Mouse (Mus musculus): ENCODE data around the gene Mmp24. TPM values are rescaled to one million over a fixed set of nuclear protein-coding genes. Genes with fewer than 3 reads are reported as not detected.

Gene Mmp24
- polyA plus RNA-seq, 1 experiment from 2014 or later = 20.0 TPM

- Histone ChIP-seq H3K36me3 (ENCODE audit: control insufficient read depth, insufficient read depth, low read length) (no peaks in the 10 kb centered on the region), H3K27me3 (ENCODE audit: control insufficient read depth, insufficient read depth, low read length) (no peaks in the 10 kb centered on the region), H3K9ac (replicated peaks; ENCODE audit: low read depth, low read length) (no peak overlapping the region), H3K4me3 (ENCODE audit: low read depth, low read length) (no peak overlapping the region), H3K9me3 (ENCODE audit: control insufficient read depth, low read length) (no peaks in the 10 kb centered on the region), H3K4me1 (ENCODE audit: control insufficient read depth, insufficient read depth, low read length) (no peaks in the 10 kb centered on the region), H3K4me2 (ENCODE audit: low read depth, low read length) (no peak overlapping the region), H3K27ac (ENCODE audit: low read depth, low read length) (no peak overlapping the region)
- 57% methylated on average over 13 of the region's 13 CpGs for WGBS
- ATAC-seq (ENCODE audit: low read depth) = peak; percentile 61; the same call in 1 of the 2 replicates
These were observed 10.3 kb upstream of the Mmp24 start for GRCm38 (mm10) chr2:155764679-155765418.

- Histone ChIP-seq H3K4me2 (ENCODE audit: low read depth, low read length) (no peak overlapping the region), H3K4me1 (ENCODE audit: control insufficient read depth, insufficient read depth, low read length) (peaks cover 22% of the 10 kb centered on the region), H3K9me3 (ENCODE audit: control insufficient read depth, low read length) (no peaks in the 10 kb centered on the region), H3K4me3 (ENCODE audit: low read depth, low read length) (no peak overlapping the region), H3K27ac (ENCODE audit: low read depth, low read length) (no peak overlapping the region), H3K36me3 (ENCODE audit: control insufficient read depth, insufficient read depth, low read length) (no peaks in the 10 kb centered on the region), H3K27me3 (ENCODE audit: control insufficient read depth, insufficient read depth, low read length) (no peaks in the 10 kb centered on the region; the same call in 1 of the 2 replicates), H3K9ac (replicated peaks; ENCODE audit: low read depth, low read length) (no peak overlapping the region)
- WGBS = 72% methylated on average over 4 of the region's 4 CpGs
- no peak for ATAC-seq (ENCODE audit: low read depth)
These were observed 1.5 kb upstream of the Mmp24 start for GRCm38 (mm10) chr2:155773664-155774063.

DNA sequence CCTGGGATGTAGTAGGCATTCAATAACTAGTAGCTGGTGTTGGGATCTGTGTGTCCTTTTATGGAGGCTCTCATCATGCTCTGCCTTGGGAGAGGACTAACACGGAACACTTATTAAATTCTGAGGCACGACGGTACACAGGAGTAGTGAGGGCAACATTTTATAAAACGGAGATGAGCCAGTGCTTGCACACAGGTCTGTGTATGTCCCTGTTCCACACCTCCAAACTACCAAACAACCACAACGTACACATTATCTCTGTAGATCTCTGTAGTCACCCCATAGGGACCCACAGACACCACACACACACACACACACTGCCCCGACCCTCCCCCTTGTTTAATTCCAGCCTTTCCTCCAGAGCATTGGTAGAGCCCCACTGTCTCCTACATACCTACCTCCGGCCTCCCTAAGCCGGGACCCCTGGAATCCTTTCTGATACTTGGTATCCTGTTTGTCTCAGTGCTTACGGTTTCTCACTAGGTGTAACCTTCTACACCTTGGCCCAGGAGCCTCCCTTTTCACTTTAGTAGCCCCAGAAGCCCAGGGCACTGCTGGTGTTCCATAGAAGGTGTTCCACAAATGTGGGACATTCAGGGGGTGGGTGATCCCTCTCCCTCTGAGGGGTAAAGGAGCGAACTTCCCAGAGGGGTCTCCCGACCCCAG, 748 bp upstream of the Mmp24 start:
- Histone ChIP-seq H3K4me1 (ENCODE audit: control insufficient read depth, insufficient read depth, low read length) (peaks cover 25% of the 10 kb centered on the region), H3K27me3 (ENCODE audit: control insufficient read depth, insufficient read depth, low read length) (no peaks in the 10 kb centered on the region; the same call in 1 of the 2 replicates), H3K4me3 (ENCODE audit: low read depth, low read length) (peak overlapping the region; percentile 71), H3K27ac (ENCODE audit: low read depth, low read length) (peak overlapping the region; percentile 10; the same call in 1 of the 2 replicates), H3K36me3 (ENCODE audit: control insufficient read depth, insufficient read depth, low read length) (no peaks in the 10 kb centered on the region), H3K4me2 (ENCODE audit: low read depth, low read length) (peak overlapping the region; percentile 47), H3K9me3 (ENCODE audit: control insufficient read depth, low read length) (no peaks in the 10 kb centered on the region), H3K9ac (replicated peaks; ENCODE audit: low read depth, low read length) (peak overlapping the region; percentile 96)
- 60% methylated on average over 11 of the region's 11 CpGs for WGBS
- ATAC-seq (ENCODE audit: low read depth) = no peak

- Histone ChIP-seq H3K4me3 (ENCODE audit: low read depth, low read length) (peak overlapping the region; percentile 71), H3K4me1 (ENCODE audit: control insufficient read depth, insufficient read depth, low read length) (peaks cover 32% of the 10 kb centered on the region), H3K36me3 (ENCODE audit: control insufficient read depth, insufficient read depth, low read length) (no peaks in the 10 kb centered on the region), H3K4me2 (ENCODE audit: low read depth, low read length) (peak overlapping the region; percentile 58), H3K27me3 (ENCODE audit: control insufficient read depth, insufficient read depth, low read length) (no peaks in the 10 kb centered on the region; the same call in 1 of the 2 replicates), H3K9me3 (ENCODE audit: control insufficient read depth, low read length) (no peaks in the 10 kb centered on the region), H3K9ac (replicated peaks; ENCODE audit: low read depth, low read length) (peak overlapping the region; percentile 96), H3K27ac (ENCODE audit: low read depth, low read length) (peak overlapping the region; percentile 82)
- ATAC-seq (ENCODE audit: low read depth) = peak; percentile 71
- under 1% methylated on average over 44 of the region's 44 CpGs for WGBS
These were observed 632 bp downstream of the Mmp24 start for GRCm38 (mm10) chr2:155775685-155776263.

DNA sequence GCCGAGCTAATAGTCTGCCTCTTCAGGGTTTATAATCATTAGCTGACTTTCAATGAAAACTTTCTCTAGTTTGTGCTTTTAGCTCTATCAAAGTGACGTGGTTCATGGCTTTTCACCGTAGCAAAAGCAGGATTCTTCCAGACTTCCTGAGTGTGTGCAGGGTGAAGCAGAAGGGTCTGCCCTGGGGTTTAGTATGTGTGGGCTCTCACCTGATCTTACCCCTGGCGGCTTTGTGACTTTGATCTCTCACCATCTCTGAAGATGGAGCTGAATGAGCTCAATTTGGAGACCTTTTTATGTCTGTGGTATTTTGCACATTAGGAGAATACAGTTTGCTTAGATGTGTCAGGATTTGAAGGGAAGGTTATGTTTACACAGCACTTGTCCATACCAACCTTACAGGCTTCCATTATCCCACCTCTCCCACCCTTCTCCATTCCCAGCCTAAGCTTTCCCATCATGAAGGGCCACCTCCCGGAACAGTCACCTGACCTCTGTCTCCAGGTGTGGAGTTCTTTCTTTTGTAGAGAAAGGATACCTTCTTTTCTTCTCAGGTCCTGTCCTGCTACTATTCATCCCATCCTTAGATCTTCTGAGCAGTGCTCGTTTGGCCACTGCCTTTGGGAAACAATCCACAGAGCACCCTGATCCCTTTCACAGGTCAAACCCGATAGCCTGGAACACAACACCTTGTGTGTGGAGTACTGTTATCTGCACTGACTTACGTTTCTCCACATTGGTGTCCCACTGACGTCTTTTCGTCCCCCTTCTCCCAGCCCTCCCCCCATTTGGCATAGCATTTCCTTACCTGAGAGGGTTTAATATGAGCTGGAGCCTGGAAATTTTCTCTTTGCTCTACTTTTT, 1.9 kb downstream of the Mmp24 start:
- Histone ChIP-seq H3K9me3 (ENCODE audit: control insufficient read depth, low read length) (no peaks in the 10 kb centered on the region), H3K4me2 (ENCODE audit: low read depth, low read length) (peak overlapping the region; percentile 58; the same call in 1 of the 2 replicates), H3K9ac (replicated peaks; ENCODE audit: low read depth, low read length) (no peak overlapping the region), H3K4me3 (ENCODE audit: low read depth, low read length) (peak overlapping the region; percentile 71; the same call in 1 of the 2 replicates), H3K27ac (ENCODE audit: low read depth, low read length) (no peak overlapping the region; the same call in 1 of the 2 replicates), H3K4me1 (ENCODE audit: control insufficient read depth, insufficient read depth, low read length) (peaks cover 32% of the 10 kb centered on the region), H3K36me3 (ENCODE audit: control insufficient read depth, insufficient read depth, low read length) (no peaks in the 10 kb centered on the region), H3K27me3 (ENCODE audit: control insufficient read depth, insufficient read depth, low read length) (no peaks in the 10 kb centered on the region; the same call in 1 of the 2 replicates)
- WGBS = 69% methylated on average over 10 of the region's 10 CpGs
- no peak for ATAC-seq (ENCODE audit: low read depth)

DNA sequence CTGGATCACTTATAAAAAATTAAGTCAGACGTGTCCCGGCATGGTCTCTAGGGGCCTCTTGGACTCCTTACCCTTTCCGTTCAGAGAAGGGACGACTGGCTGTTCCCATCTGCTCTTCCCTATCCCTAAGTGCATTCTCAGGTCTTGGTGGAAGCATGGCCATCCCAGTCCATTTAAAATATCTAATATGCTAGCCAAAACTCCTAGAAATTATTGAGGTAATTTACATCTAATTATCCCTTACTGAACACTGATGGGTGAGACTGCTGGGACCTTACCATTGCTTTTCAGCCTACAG, 2.5 kb downstream of the Mmp24 start:
- Histone ChIP-seq H3K4me3 (ENCODE audit: low read depth, low read length) (no peak overlapping the region), H3K4me1 (ENCODE audit: control insufficient read depth, insufficient read depth, low read length) (peaks cover 32% of the 10 kb centered on the region), H3K27ac (ENCODE audit: low read depth, low read length) (no peak overlapping the region; the same call in 1 of the 2 replicates), H3K4me2 (ENCODE audit: low read depth, low read length) (peak overlapping the region; percentile 58; the same call in 1 of the 2 replicates), H3K36me3 (ENCODE audit: control insufficient read depth, insufficient read depth, low read length) (no peaks in the 10 kb centered on the region), H3K27me3 (ENCODE audit: control insufficient read depth, insufficient read depth, low read length) (no peaks in the 10 kb centered on the region; the same call in 1 of the 2 replicates), H3K9ac (replicated peaks; ENCODE audit: low read depth, low read length) (no peak overlapping the region), H3K9me3 (ENCODE audit: control insufficient read depth, low read length) (no peaks in the 10 kb centered on the region)
- ATAC-seq (ENCODE audit: low read depth) = no peak
- WGBS = 30% methylated on average over 4 of the region's 4 CpGs

DNA sequence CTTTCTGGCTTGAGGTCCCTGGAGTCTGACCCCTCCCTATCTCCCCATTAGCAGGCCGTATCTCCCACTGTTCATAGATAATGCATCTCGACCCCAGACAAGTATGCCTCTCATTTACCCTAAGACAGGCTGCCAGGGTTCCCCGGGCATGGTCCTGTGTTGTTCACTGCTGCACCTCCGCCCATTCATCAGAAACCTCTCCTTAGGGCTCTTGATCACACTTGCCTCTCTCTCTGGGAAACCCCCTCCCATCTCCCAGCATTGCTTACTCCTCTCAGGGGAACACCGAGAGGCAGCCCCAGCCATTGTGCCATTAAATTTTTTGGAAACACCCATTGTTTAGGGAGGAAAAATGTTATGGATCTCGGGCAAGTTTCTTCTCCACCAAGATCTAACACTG, 2.9 kb downstream of the Mmp24 start:
- Histone ChIP-seq H3K27ac (ENCODE audit: low read depth, low read length) (no peak overlapping the region), H3K4me3 (ENCODE audit: low read depth, low read length) (no peak overlapping the region), H3K9ac (replicated peaks; ENCODE audit: low read depth, low read length) (no peak overlapping the region; the same call in 1 of the 2 replicates), H3K9me3 (ENCODE audit: control insufficient read depth, low read length) (no peaks in the 10 kb centered on the region), H3K4me2 (ENCODE audit: low read depth, low read length) (no peak overlapping the region; the same call in 1 of the 2 replicates), H3K36me3 (ENCODE audit: control insufficient read depth, insufficient read depth, low read length) (no peaks in the 10 kb centered on the region), H3K4me1 (ENCODE audit: control insufficient read depth, insufficient read depth, low read length) (peaks cover 32% of the 10 kb centered on the region), H3K27me3 (ENCODE audit: control insufficient read depth, insufficient read depth, low read length) (no peaks in the 10 kb centered on the region; the same call in 1 of the 2 replicates)
- 0 out of 2 replicates have a peak, but pooled peaks have one; percentile 18 for ATAC-seq (ENCODE audit: low read depth)
- 46% methylated on average over 6 of the region's 6 CpGs for WGBS

- H3K27ac ChIP-seq (ENCODE audit: low read depth, low read length) = no peak overlapping the region
- H3K4me3 ChIP-seq (ENCODE audit: low read depth, low read length) = no peak overlapping the region
- no peak overlapping the region for H3K4me2 ChIP-seq (ENCODE audit: low read depth, low read length)
- no peaks in the 10 kb centered on the region for H3K36me3 ChIP-seq (ENCODE audit: control insufficient read depth, insufficient read depth, low read length)
- 47% methylated on average over 7 of the region's 7 CpGs for WGBS
- peaks cover 32% of the 10 kb centered on the region for H3K4me1 ChIP-seq (ENCODE audit: control insufficient read depth, insufficient read depth, low read length)
- no peaks in the 10 kb centered on the region; the same call in 1 of the 2 replicates for H3K27me3 ChIP-seq (ENCODE audit: control insufficient read depth, insufficient read depth, low read length)
- ATAC-seq (ENCODE audit: low read depth) = no peak
- H3K9ac ChIP-seq (replicated peaks; ENCODE audit: low read depth, low read length) = no peak overlapping the region
- H3K9me3 ChIP-seq (ENCODE audit: control insufficient read depth, low read length) = no peaks in the 10 kb centered on the region
These were observed 3.9 kb downstream of the Mmp24 start for GRCm38 (mm10) chr2:155779066-155779465.

All from neural tube, embryonic 14.5 days (tissue).